In genomic region chr14:21165706-21166105, GRCm38 (mm10) we compare ENCODE assay signal across 23 mouse cellular contexts.
"Had no signal": no experiment of that assay in that cellular context is flagged by ENCODE, and none has a peak within 500 bp of the region (broad histone marks: within the 10 kb centered on the region; RNA-seq: fewer than 3 reads in every experiment).

No protein-coding gene starts in this region.

- H3K27ac ChIP-seq: limb, embryonic 12.5 days; limb, embryonic 15.5 days; liver, embryonic 14.5 days; macrophage; neural tube, embryonic 12.5 days; neural tube, embryonic 15.5 days; stomach, postnatal 0 days had no signal

- H3K27me3 ChIP-seq: limb, embryonic 12.5 days; limb, embryonic 15.5 days; neural tube, embryonic 12.5 days; neural tube, embryonic 15.5 days had no signal

- H3K4me3 ChIP-seq: limb, embryonic 12.5 days; limb, embryonic 15.5 days; myocyte; neural tube, embryonic 12.5 days; neural tube, embryonic 15.5 days had no signal

- H3K9me3 ChIP-seq: limb, embryonic 12.5 days; limb, embryonic 15.5 days; neural tube, embryonic 12.5 days; neural tube, embryonic 15.5 days had no signal

- H3K36me3 ChIP-seq: limb, embryonic 12.5 days; limb, embryonic 15.5 days; neural tube, embryonic 12.5 days; neural tube, embryonic 15.5 days had no signal

- H3K4me1 ChIP-seq: limb, embryonic 15.5 days; neural tube, embryonic 15.5 days had no signal

- H3K4me2 ChIP-seq: limb, embryonic 12.5 days; limb, embryonic 15.5 days; liver, embryonic 11.5 days; lung, embryonic 14.5 days; neural tube, embryonic 12.5 days; neural tube, embryonic 15.5 days had no signal

- H3K9ac ChIP-seq: limb, embryonic 12.5 days; limb, embryonic 15.5 days; liver, embryonic 14.5 days; liver, postnatal 0 days; lung, embryonic 14.5 days; neural tube, embryonic 12.5 days; neural tube, embryonic 15.5 days had no signal

- ATAC-seq: liver, postnatal 0 days; lung, postnatal 0 days; midbrain, embryonic 16.5 days had no signal

- DNase-seq: kidney, adult 9 months; kidney, postnatal 14 days; kidney, postnatal 4 days; left cerebral cortex, postnatal 4 days; liver, postnatal 0 days; lung, embryonic 14.5 days; right cerebral cortex, adult 18-20 months; right cerebral cortex, postnatal 14 days; right cerebral cortex, postnatal 4 days; thymus, adult 2 months; thymus, postnatal 14 days; thymus, postnatal 4 days had no signal
